Mouse (Mus musculus) liver, embryonic 11.5 days (tissue): ENCODE measurements around the gene Tfrc. TPM values are rescaled to one million over a fixed set of nuclear protein-coding genes. Genes with fewer than 3 reads are reported as not detected.

Experiments used
- ATAC-seq: fragments of 200-750 bp; cut with Nextera tagmentation; replicated peaks from 2 replicates; pipeline ENCODE4 v1.8.0; 2017; ENCODE audit warnings: moderate number of reproducible peaks, mild to moderate bottlenecking, moderate TSS enrichment, moderate library complexity; ENCODE audit not compliant: low FRiP score
- DNase-seq: peaks from one replicate; pipeline ENCODE4 v3.0.0-alpha.2; 2017; ENCODE audit warnings: low spot score
- H3K27ac ChIP-seq: fragments of 300-500 bp; sonication (generic); 2 replicates; pipeline ENCODE4 v1.5.1; 2014; ENCODE audit warnings: mild to moderate bottlenecking, low read depth, low read length, control low read depth
- H3K27me3 ChIP-seq: fragments of 300-500 bp; sonication (generic); replicated peaks from 2 replicates; pipeline ENCODE4 v1.6.1; 2014; ENCODE audit warnings: low read length, mixed read lengths; ENCODE audit not compliant: control insufficient read depth, insufficient read depth
- H3K36me3 ChIP-seq: fragments of 300-500 bp; sonication (generic); 2 replicates; pipeline ENCODE4 v1.6.1; 2014; ENCODE audit warnings: mild to moderate bottlenecking, low read length, moderate library complexity, mixed read lengths; ENCODE audit not compliant: control insufficient read depth, insufficient read depth
- H3K4me1 ChIP-seq: fragments of 300-500 bp; sonication (generic); replicated peaks from 2 replicates; pipeline ENCODE4 v1.6.1; 2014; ENCODE audit warnings: low read length, mixed read lengths; ENCODE audit not compliant: control insufficient read depth, insufficient read depth
- H3K4me2 ChIP-seq: fragments of 300-500 bp; sonication (generic); 2 replicates; pipeline ENCODE4 v1.6.1; 2014; ENCODE audit warnings: mild to moderate bottlenecking, control low read depth, moderate library complexity
- H3K4me3 ChIP-seq: fragments of 300-500 bp; sonication (generic); 2 replicates; pipeline ENCODE4 v1.5.1; 2014; ENCODE audit warnings: low read depth, low read length, control low read depth
- H3K9ac ChIP-seq: fragments of 300-500 bp; sonication (generic); 2 replicates; pipeline ENCODE4 v1.6.1; 2014; ENCODE audit warnings: low read depth, low read length, control low read depth
- H3K9me3 ChIP-seq: fragments of 300-500 bp; sonication (generic); 2 replicates; pipeline ENCODE4 v1.6.1; 2016; ENCODE audit warnings: low read length, inconsistent platforms, mixed read lengths; ENCODE audit not compliant: control insufficient read depth
- WGBS: fragments of 180-500 bp; shearing (Covaris S2); extraction: QIAGEN DNeasy Blood & Tissue Kit; methylation state at CpG from one replicate; pipeline ENCODE4 v1.1.7; 2014; 5-methylcytosine and 5-hydroxymethylcytosine counted together
- polyA plus RNA-seq: library from polyadenylated mRNA; unstranded; fragments of >200 nt; fragmentation: Nextera tagmentation; extraction: Ambion mirVana; gene quantifications from 2 replicates; pipeline ENCODE4 v1.2.1, GENCODE M21; 2014

The Tfrc gene
- polyA plus RNA-seq, 1 experiment from 2014 or later, result 220 TPM

GRCm38 (mm10) chr16:32647712-32648111, 39.0 kb downstream of the Tfrc start:
- Histone ChIP-seq H3K9ac (no peak overlapping the region), H3K4me3 (no peak overlapping the region), H3K4me2 (no peak overlapping the region), H3K9me3 (no peaks in the 10 kb centered on the region), H3K36me3 (no peaks in the 10 kb centered on the region), H3K4me1 (peaks cover 24% of the 10 kb centered on the region), H3K27ac (no peak overlapping the region), H3K27me3 (no peaks in the 10 kb centered on the region)
- ATAC-seq, result no peak
- no peak for DNase-seq

GRCm38 (mm10) chr16:32650461-32650860, 41.7 kb downstream of the Tfrc start:
- Histone ChIP-seq H3K4me3 (no peak overlapping the region), H3K4me1 (peaks cover 13% of the 10 kb centered on the region), H3K9me3 (no peaks in the 10 kb centered on the region), H3K36me3 (no peaks in the 10 kb centered on the region), H3K27ac (no peak overlapping the region), H3K4me2 (no peak overlapping the region), H3K9ac (no peak overlapping the region), H3K27me3 (no peaks in the 10 kb centered on the region)
- DNase-seq, result no peak
- ATAC-seq, result no peak

- H3K27ac ChIP-seq, result peak overlapping the region; percentile 48; the same call in 1 of the 2 replicates
- H3K27me3 ChIP-seq, result no peaks in the 10 kb centered on the region
- H3K4me1 ChIP-seq, result peaks cover 9% of the 10 kb centered on the region
- DNase-seq (peak; percentile 32), ATAC-seq (peak; percentile 34; the same call in 1 of the 2 replicates)
- H3K9ac ChIP-seq, result no peak overlapping the region
- no peak overlapping the region for H3K4me3 ChIP-seq
- no peak overlapping the region; the same call in 1 of the 2 replicates for H3K4me2 ChIP-seq
- H3K36me3 ChIP-seq, result no peaks in the 10 kb centered on the region
- no peaks in the 10 kb centered on the region for H3K9me3 ChIP-seq
- WGBS, result 50% methylated on average over 5 of the region's 5 CpGs
These were observed 42.4 kb downstream of the Tfrc start for GRCm38 (mm10) chr16:32650974-32651618.

- Histone ChIP-seq H3K9ac (no peak overlapping the region), H3K4me2 (no peak overlapping the region), H3K27ac (no peak overlapping the region), H3K4me1 (peaks cover 27% of the 10 kb centered on the region), H3K36me3 (no peaks in the 10 kb centered on the region), H3K9me3 (no peaks in the 10 kb centered on the region), H3K4me3 (no peak overlapping the region), H3K27me3 (no peaks in the 10 kb centered on the region)
- ATAC-seq, result no peak
- 75% methylated on average over 6 of the region's 6 CpGs for WGBS
- no peak for DNase-seq
These were observed 45.5 kb downstream of the Tfrc start for GRCm38 (mm10) chr16:32654071-32654733.

GRCm38 (mm10) chr16:32655534-32655933, 46.8 kb downstream of the Tfrc start:
- no peaks in the 10 kb centered on the region for H3K9me3 ChIP-seq
- peaks cover 40% of the 10 kb centered on the region for H3K4me1 ChIP-seq
- no peak overlapping the region for H3K27ac ChIP-seq
- no peak for ATAC-seq
- H3K27me3 ChIP-seq, result no peaks in the 10 kb centered on the region
- no peak for DNase-seq
- 82% methylated on average over 4 of the region's 4 CpGs for WGBS
- no peak overlapping the region for H3K4me3 ChIP-seq
- no peaks in the 10 kb centered on the region for H3K36me3 ChIP-seq
- no peak overlapping the region for H3K9ac ChIP-seq
- no peak overlapping the region for H3K4me2 ChIP-seq

- H3K36me3 ChIP-seq, result no peaks in the 10 kb centered on the region
- H3K4me1 ChIP-seq, result peaks cover 46% of the 10 kb centered on the region
These were observed 47.6 kb downstream of the Tfrc start for GRCm38 (mm10) chr16:32656321-32656720.

GRCm38 (mm10) chr16:32656794-32657193, 48.1 kb downstream of the Tfrc start:
- Histone ChIP-seq H3K4me1 (peaks cover 50% of the 10 kb centered on the region), H3K4me2 (no peak overlapping the region), H3K27me3 (no peaks in the 10 kb centered on the region), H3K9ac (no peak overlapping the region), H3K4me3 (no peak overlapping the region), H3K27ac (no peak overlapping the region), H3K36me3 (no peaks in the 10 kb centered on the region), H3K9me3 (no peaks in the 10 kb centered on the region)
- 73% methylated on average over 8 of the region's 8 CpGs for WGBS
- ATAC-seq (no peak), DNase-seq (no peak)

More at GRCm38 (mm10) chr16:32656321-32656720, 47.6 kb downstream of the Tfrc start:
- Histone ChIP-seq H3K27ac (no peak overlapping the region), H3K9me3 (no peaks in the 10 kb centered on the region), H3K9ac (no peak overlapping the region), H3K4me2 (no peak overlapping the region), H3K4me3 (no peak overlapping the region), H3K27me3 (no peaks in the 10 kb centered on the region)
- DNase-seq, result no peak
- ATAC-seq, result no peak
- WGBS, result 76% methylated on average over 8 of the region's 8 CpGs

- Histone ChIP-seq H3K36me3 (no peaks in the 10 kb centered on the region), H3K27me3 (no peaks in the 10 kb centered on the region), H3K4me2 (no peak overlapping the region), H3K9ac (no peak overlapping the region), H3K9me3 (no peaks in the 10 kb centered on the region), H3K4me1 (peaks cover 58% of the 10 kb centered on the region), H3K27ac (no peak overlapping the region), H3K4me3 (no peak overlapping the region)
- DNase-seq (no peak), ATAC-seq (no peak)
- 85% methylated on average over 16 of the region's 16 CpGs for WGBS
These were observed 49.0 kb downstream of the Tfrc start for GRCm38 (mm10) chr16:32657498-32658250.
